Mouse (Mus musculus) embryonic fibroblast, embryonic 13.5 days (primary cell): ENCODE data around the gene Cav3. TPM values are rescaled to one million over a fixed set of nuclear protein-coding genes. Genes with fewer than 3 reads are reported as not detected.

Experiments used
- H3K27ac ChIP-seq: 2 replicates; pipeline ENCODE4 v1.5.1; 2012; ENCODE audit warnings: low read length, control low read depth, inconsistent platforms; ENCODE audit not compliant: insufficient read depth
- H3K4me1 ChIP-seq: 2 replicates; pipeline ENCODE4 v1.6.1; 2011; ENCODE audit warnings: low read length; ENCODE audit not compliant: control insufficient read depth, insufficient read depth
- H3K4me3 ChIP-seq: 2 replicates; pipeline ENCODE4 v1.5.1; 2011; ENCODE audit warnings: mild to moderate bottlenecking, control low read depth, low read length; ENCODE audit not compliant: insufficient read depth
- CTCF ChIP-seq: IDR thresholded peaks from 2 replicates; pipeline ENCODE4 v1.5.1; 2011; ENCODE audit warnings: mild to moderate bottlenecking, control low read depth, low read length, moderate library complexity, borderline replicate concordance; ENCODE audit not compliant: insufficient read depth
- POLR2A ChIP-seq: IDR thresholded peaks from 2 replicates; pipeline ENCODE4 v1.6.1; 2011; ENCODE audit warnings: low read depth, mild to moderate bottlenecking, control low read depth, low read length, moderate library complexity
- polyA plus RNA-seq: library from polyadenylated mRNA; stranded (reverse); fragments of >200 nt; gene quantifications from 2 replicates; pipeline ENCODE4 v1.2.4, GENCODE M21; 2011; ENCODE audit warnings: low read depth; ENCODE audit not compliant: missing spikeins, insufficient read length

Gene Cav3
- polyA plus RNA-seq, 1 experiment, result 1.2 TPM

- TF ChIP-seq CTCF, result no peak
- TF ChIP-seq POLR2A, result no peak
Observed at GRCm38 (mm10) chr6:112471644-112472043, 12.3 kb downstream of the Cav3 start.

GRCm38 (mm10) chr6:112479861-112480260 lies 20.6 kb downstream of the Cav3 start:
- Histone ChIP-seq H3K4me3 (no peak overlapping the region), H3K4me1 (no peaks in the 10 kb centered on the region), H3K27ac (no peak overlapping the region)
- TF ChIP-seq POLR2A (no peak), CTCF (no peak)

More at GRCm38 (mm10) chr6:112471644-112472043, 12.3 kb downstream of the Cav3 start:
- H3K4me1 ChIP-seq, result no peaks in the 10 kb centered on the region
- H3K4me3 ChIP-seq, result no peak overlapping the region
- no peak overlapping the region for H3K27ac ChIP-seq

- 0 out of 2 replicates have a peak, but pooled peaks cover 1% of the 10 kb centered on the region for H3K4me1 ChIP-seq
- H3K27ac ChIP-seq, result no peak overlapping the region
- no peak overlapping the region for H3K4me3 ChIP-seq
- TF ChIP-seq CTCF (peak; percentile 56), POLR2A (no peak)
Observed at GRCm38 (mm10) chr6:112484316-112484715, 25.0 kb downstream of the Cav3 start.

GRCm38 (mm10) chr6:112487993-112488392 lies 28.7 kb downstream of the Cav3 start:
- Histone ChIP-seq H3K27ac (no peak overlapping the region), H3K4me3 (no peak overlapping the region), H3K4me1 (0 out of 2 replicates have a peak, but pooled peaks cover 9% of the 10 kb centered on the region)
- no peak for TF ChIP-seq POLR2A
- no peak for TF ChIP-seq CTCF

GRCm38 (mm10) chr6:112488821-112489180 lies 29.5 kb downstream of the Cav3 start:
- no peak for TF ChIP-seq POLR2A
- no peak for TF ChIP-seq CTCF
- Histone ChIP-seq H3K27ac (no peak overlapping the region), H3K4me3 (no peak overlapping the region), H3K4me1 (0 out of 2 replicates have a peak, but pooled peaks cover 9% of the 10 kb centered on the region)

GRCm38 (mm10) chr6:112489181-112489909 lies 30.0 kb downstream of the Cav3 start:
- no peak overlapping the region; the same call in 1 of the 2 replicates for H3K4me3 ChIP-seq
- no peak for TF ChIP-seq CTCF
- no peak for TF ChIP-seq POLR2A
- H3K4me1 ChIP-seq, result 0 out of 2 replicates have a peak, but pooled peaks cover 9% of the 10 kb centered on the region
- H3K27ac ChIP-seq, result no peak overlapping the region

GRCm38 (mm10) chr6:112489910-112490559 lies 30.7 kb downstream of the Cav3 start, which contains the start of gene Oxtr:
Gene Oxtr, minus strand, starts transcription at chr6:112489943.
- no peak within 1 kb of the TSS for H3K27ac ChIP-seq
- peak within 1 kb of the TSS; percentile 11; the same call in 1 of the 2 replicates for H3K4me3 ChIP-seq
- TF ChIP-seq POLR2A (no peak), CTCF (no peak)
- 0 out of 2 replicates have a peak, but pooled peaks cover 9% of the 10 kb centered on the region for H3K4me1 ChIP-seq

- Histone ChIP-seq H3K4me1 (0 out of 2 replicates have a peak, but pooled peaks cover 9% of the 10 kb centered on the region), H3K4me3 (peak overlapping the region; percentile 11; the same call in 1 of the 2 replicates), H3K27ac (no peak overlapping the region)
- TF ChIP-seq POLR2A (no peak), CTCF (peak; percentile 79)
Observed at GRCm38 (mm10) chr6:112490625-112491242, 31.4 kb downstream of the Cav3 start.

GRCm38 (mm10) chr6:112491521-112491920 lies 32.2 kb downstream of the Cav3 start:
- Histone ChIP-seq H3K4me3 (no peak overlapping the region), H3K27ac (no peak overlapping the region)

More at GRCm38 (mm10) chr6:112491521-112491920, 32.2 kb downstream of the Cav3 start:
- TF ChIP-seq CTCF (no peak), POLR2A (no peak)
- 0 out of 2 replicates have a peak, but pooled peaks cover 9% of the 10 kb centered on the region for H3K4me1 ChIP-seq
